Mouse (Mus musculus): ENCODE measurements at regions not wholly inside any gene's neighbourhood (a gene's known extent, or its start where the extent isn't known, plus 50 kb on each side); places are given as distances from the start of the nearest gene placed in this dataset.

GRCm38 (mm10) chr9:80697171-80697570 lies 231.9 kb upstream of the Impg1 start:
- TF ChIP-seq CTCF (IDR thresholded peaks at IDR 0.05; ENCODE audit: low read depth) (no peak), EP300 (IDR thresholded peaks at IDR 0.05; ENCODE audit: low read depth) (no peak)

Data from liver, postnatal 0 days (tissue).